Mouse (Mus musculus): ENCODE results near the gene Scgb1a1.

Gene Scgb1a1

DNA sequence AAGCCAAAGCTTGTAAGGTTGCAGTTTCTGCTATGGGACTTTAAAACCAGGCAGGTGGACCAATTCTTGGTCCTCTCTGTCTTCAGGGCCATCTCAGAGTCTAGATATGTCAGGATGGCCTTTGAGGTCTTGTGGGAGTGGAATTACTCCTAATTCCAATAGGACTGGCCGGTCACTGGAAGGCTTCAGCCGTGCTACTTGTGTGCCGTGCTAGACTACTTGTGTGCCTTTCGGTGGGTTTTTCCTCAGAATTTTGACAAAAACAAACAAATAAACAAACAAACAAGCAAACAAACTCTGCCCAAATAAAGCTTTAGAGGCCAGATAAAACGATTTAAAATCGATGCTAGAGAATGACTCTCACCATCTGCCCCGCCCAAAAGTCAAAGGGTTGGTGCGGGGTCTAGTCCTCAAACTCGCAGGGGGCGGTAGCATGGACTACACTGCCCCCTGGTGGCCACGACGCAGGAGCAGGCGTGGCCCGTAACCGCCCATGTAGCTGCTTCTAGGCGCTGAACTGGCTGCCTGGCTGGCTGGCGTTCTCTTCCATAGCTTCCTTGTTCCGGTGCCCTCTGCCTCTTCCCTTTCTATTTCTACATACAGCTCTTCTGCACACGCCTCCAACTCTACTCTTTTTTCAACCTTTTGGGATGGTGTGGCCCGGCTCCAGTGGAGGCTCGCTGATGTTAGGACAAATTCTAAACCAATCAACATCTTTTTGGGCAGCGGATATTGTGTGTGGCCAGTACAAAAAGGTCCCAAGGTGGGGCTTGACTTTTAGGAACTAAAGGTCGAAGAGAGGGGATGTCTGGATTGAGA, 5.4 kb downstream of the Scgb1a1 start:
- Histone ChIP-seq H3K36me3 (ENCODE audit: control insufficient read depth, insufficient read depth, low read length, poor library complexity, severe bottlenecking) (no peaks in the 10 kb centered on the region), H3K27me3 (ENCODE audit: control insufficient read depth, insufficient read depth, low read length, poor library complexity, severe bottlenecking) (no peaks in the 10 kb centered on the region)
- DNase-seq (ENCODE audit: low read depth, low spot score), result peak; percentile 91

DNA sequence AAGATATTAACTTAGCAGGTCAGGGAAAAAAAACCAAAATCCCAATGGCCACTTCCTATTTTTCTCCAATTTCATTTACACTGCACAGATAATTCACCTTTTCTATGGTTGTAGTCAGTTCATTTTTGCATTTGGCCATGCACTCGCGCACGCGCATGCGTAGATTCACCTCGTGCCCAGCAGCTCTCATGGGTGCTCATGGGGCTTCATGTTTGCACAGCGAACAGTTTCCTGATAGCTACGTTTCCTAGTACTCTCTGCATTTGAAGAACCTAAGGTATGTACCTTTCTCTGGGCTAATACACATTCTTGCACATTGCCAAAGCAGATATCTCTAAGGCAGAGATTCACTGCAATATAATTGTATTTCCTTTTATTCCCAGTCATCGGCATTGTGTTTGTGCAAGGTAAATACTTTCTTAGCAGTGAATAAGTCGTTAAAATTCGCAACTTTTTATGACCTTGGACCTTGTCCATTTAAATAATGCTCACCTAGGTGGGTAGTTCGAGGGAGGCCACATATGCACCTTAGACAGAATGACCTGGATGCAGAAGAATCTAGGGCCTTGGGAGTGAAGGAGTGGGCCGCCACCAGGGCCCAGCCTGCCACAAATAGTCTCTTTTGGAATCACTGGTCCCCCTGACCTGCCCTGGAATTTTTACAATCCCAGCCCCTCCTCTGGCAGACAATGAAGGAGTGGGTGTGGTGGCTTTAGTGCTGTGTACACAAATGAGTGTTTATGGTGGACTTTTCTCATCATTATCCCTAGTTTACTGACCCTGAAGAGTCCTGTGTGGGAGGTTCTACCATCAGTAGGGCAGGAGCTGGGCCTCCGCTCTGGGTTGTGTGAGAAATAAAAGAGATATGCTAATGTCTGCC, 6.2 kb downstream of the Scgb1a1 start:
- H3K27me3 ChIP-seq (ENCODE audit: control insufficient read depth, insufficient read depth, low read length, poor library complexity, severe bottlenecking), result no peaks in the 10 kb centered on the region
- no peak for DNase-seq (ENCODE audit: low read depth, low spot score)
- H3K36me3 ChIP-seq (ENCODE audit: control insufficient read depth, insufficient read depth, low read length, poor library complexity, severe bottlenecking), result no peaks in the 10 kb centered on the region

DNA sequence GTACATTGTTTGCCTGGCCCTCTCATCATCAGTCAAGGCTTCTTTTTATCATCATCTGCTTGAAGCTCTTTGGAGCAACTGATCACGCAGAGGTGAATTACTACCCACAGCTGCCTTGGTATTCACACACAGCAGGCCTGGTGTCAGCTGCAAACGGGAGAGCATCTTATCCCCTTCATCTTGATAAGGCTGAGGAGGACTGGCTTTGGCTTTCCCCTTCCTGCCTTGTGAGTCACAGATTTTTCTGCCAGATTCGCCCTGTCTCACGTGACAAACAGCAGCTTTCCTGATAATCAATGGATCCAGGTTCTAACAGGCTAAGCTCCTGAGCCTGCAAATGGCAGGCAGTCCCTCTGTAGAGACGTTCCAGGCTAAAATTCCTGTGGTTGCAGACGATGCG, 7.8 kb downstream of the Scgb1a1 start:
- DNase-seq (ENCODE audit: low read depth, low spot score), result no peak
- Histone ChIP-seq H3K36me3 (ENCODE audit: control insufficient read depth, insufficient read depth, low read length, poor library complexity, severe bottlenecking) (no peaks in the 10 kb centered on the region), H3K27me3 (ENCODE audit: control insufficient read depth, insufficient read depth, low read length, poor library complexity, severe bottlenecking) (no peaks in the 10 kb centered on the region)

DNA sequence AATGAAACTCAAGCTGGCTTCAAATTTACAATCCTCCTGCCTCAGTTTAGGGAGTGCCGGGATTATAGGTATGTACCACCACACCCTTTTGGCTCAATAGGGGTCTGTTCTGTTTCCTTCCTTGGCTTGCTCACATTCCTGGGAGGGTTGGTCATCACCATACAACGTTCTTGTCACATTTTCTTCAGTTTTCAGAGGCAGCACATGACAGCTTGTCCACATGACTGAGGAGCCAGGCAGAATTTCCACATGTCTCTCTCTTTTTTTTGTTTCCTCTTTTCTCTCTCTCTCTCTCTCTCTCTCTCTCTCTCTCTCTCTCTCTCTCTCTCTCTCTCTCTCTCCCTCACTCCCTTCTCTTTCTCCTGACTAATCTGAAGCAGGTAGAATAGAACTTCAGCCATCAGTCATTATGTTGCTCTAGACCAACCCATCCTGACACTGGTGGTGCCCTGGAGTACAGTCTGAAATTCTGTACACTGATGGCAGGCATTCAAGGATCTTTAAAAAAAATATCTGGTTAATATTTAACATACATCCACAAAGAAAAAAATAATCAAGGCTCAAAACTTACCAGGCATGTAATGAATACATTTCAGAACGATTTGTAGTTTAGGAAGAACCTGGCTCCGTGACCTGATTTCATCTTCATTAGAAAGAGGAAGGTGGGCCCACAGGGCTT, 10.6 kb downstream of the Scgb1a1 start:
- H3K36me3 ChIP-seq (ENCODE audit: control insufficient read depth, insufficient read depth, low read length, poor library complexity, severe bottlenecking), result no peaks in the 10 kb centered on the region
- DNase-seq (ENCODE audit: low read depth, low spot score), result no peak

DNA sequence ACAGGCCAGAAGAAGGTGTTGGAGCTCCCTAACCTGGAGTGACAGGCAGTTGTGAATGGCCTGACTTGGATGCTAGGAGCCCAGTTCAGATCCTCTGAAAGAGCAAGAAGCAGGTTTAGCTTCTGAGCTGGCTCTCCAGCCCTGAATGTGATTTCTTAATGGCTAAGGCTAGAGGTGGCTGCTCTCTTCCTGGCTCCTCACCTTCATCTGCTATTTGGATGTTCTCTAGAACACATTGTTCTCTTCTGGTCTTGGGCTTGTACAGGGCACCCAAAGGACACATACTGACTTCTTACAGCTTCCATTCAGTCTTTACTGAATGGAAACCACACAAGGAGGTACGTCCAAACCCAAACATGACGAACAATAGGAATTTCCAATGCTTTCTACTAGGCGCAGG, 11.7 kb downstream of the Scgb1a1 start:
- H3K36me3 ChIP-seq (ENCODE audit: control insufficient read depth, insufficient read depth, low read length, poor library complexity, severe bottlenecking), result no peaks in the 10 kb centered on the region
- no peak for DNase-seq (ENCODE audit: low read depth, low spot score)
- H3K27me3 ChIP-seq (ENCODE audit: control insufficient read depth, insufficient read depth, low read length, poor library complexity, severe bottlenecking), result no peaks in the 10 kb centered on the region

More for the DNA sequence above, 10.6 kb downstream of the Scgb1a1 start:
- no peaks in the 10 kb centered on the region for H3K27me3 ChIP-seq (ENCODE audit: control insufficient read depth, insufficient read depth, low read length, poor library complexity, severe bottlenecking)

DNA sequence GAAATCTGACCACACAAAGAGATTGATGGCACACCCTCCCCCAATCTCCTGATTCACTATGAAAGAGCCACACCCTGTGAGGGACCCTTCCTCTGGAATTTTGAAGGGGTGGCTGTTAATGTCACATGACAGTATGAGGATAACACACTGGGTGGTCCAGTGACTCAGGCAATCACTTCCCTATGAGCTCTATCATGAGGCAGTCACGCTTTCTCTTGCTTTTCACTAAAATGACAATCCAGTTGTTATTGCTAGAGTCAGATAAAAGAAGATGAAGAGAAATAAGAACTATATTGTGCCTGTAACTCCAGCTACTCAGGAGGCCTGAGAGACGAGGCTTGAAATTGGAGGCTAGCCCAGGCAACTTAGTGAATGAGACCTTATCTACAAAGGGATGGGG, 12.2 kb downstream of the Scgb1a1 start:
- no peak for DNase-seq (ENCODE audit: low read depth, low spot score)
- Histone ChIP-seq H3K36me3 (ENCODE audit: control insufficient read depth, insufficient read depth, low read length, poor library complexity, severe bottlenecking) (no peaks in the 10 kb centered on the region), H3K27me3 (ENCODE audit: control insufficient read depth, insufficient read depth, low read length, poor library complexity, severe bottlenecking) (no peaks in the 10 kb centered on the region)

DNA sequence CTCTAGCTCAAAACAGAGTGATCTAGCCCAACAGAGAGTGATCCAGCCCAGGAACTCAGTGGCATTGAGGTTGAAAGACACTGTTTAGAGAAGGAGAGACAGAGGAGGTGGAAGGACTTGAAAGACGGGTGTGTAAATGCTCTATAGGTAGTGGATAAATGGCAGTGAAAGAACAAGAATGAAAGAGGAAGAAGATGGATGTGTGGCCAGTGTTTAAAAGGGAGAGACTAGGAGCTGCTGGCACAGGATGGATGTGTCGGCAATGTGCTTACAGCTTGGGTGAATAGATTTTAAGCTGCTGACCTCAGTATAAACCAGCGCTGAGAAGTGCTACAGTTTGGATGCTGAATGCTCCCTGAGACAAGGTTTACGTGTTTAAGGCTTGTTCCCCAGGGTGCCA, 13.3 kb downstream of the Scgb1a1 start:
- Histone ChIP-seq H3K36me3 (ENCODE audit: control insufficient read depth, insufficient read depth, low read length, poor library complexity, severe bottlenecking) (no peaks in the 10 kb centered on the region), H3K27me3 (ENCODE audit: control insufficient read depth, insufficient read depth, low read length, poor library complexity, severe bottlenecking) (no peaks in the 10 kb centered on the region)
- no peak for DNase-seq (ENCODE audit: low read depth, low spot score)

DNA sequence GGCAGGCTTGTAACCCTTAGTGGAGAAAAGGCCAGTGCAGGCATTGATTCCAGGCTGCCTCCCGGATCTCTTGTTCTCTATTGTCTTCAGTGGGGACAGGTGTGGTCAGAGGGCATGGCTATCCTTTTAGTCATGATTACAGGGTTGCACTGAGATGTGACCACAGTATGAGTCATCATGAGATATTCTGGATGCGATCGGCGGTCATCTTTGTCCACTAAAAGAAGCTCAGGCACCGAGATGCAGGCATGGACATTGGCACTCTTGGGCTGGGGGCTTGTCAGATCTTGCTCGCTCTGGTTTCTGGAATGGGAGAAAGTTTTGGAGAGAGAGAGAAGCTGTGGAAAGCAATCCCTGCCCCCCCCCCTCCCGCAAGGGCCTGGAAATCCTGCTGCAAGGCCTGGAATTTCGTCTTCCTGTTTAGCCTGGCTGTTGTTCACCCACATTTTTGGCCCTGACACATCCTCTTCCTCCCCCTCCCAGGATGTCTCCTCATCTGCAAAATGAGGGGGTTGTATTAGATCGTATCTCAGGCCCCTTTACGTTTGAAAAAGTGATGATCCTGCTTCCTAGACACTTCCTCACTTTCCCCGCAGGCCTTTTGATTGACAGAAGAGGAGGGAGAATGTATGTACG, 13.9 kb downstream of the Scgb1a1 start:
- Histone ChIP-seq H3K36me3 (ENCODE audit: control insufficient read depth, insufficient read depth, low read length, poor library complexity, severe bottlenecking) (no peaks in the 10 kb centered on the region), H3K27me3 (ENCODE audit: control insufficient read depth, insufficient read depth, low read length, poor library complexity, severe bottlenecking) (no peaks in the 10 kb centered on the region)
- DNase-seq (ENCODE audit: low read depth, low spot score), result no peak

DNA sequence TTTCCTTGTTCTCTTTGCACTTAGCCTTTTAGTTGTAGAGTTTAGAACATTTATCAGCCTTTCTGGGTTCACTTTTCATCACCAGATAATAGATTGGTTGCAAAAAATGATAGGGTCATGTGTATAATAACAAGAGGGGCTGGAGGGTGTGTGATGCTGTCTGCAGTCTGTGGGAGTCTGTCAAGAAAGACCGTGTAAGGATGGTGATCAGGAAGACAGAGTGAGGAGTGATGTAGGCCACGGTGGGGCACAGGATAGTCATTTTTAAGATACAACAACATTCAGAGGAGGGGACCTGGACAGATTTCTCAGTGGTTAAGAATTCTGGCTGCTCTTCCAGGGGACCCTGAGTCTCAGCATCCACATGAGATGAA, 15.6 kb downstream of the Scgb1a1 start:
- no peaks in the 10 kb centered on the region for H3K27me3 ChIP-seq (ENCODE audit: control insufficient read depth, insufficient read depth, low read length, poor library complexity, severe bottlenecking)
- H3K36me3 ChIP-seq (ENCODE audit: control insufficient read depth, insufficient read depth, low read length, poor library complexity, severe bottlenecking), result no peaks in the 10 kb centered on the region
- DNase-seq (ENCODE audit: low read depth, low spot score), result no peak

DNA sequence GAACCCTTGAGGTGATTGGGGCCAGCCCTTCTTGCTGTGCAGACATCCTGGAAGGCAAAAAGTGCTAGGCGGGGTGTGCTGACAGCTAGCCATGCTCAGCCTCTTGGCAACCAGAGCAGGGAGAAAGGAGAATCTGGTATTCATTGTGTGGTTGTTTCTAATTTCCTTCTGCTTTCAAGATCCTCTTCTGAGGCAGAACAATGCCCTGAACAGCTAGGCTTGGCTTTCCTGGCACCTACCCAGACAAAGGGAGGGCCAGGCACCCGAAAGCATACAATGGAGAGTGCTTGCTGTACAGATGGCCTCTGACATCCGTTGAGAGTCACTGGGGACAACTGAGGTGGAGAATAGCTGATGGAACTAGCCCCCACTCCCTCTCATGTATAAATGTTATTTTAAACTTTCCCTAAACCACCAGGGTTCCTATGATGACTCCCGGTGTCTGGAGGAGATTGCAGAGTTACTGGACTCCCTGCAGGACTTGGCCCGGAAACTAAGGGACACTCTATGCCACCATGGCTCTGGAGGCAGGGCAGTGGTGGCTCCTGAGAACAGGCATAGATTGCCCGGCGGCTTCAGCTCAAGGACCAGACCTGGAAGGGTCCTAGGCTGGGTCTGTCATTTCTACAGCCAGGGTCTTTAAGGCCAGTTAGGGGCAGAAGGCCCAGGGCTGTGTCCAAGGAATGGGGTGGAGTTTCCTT, 16.2 kb downstream of the Scgb1a1 start:
- peak; percentile 73 for DNase-seq (ENCODE audit: low read depth, low spot score)
- H3K36me3 ChIP-seq (ENCODE audit: control insufficient read depth, insufficient read depth, low read length, poor library complexity, severe bottlenecking), result no peaks in the 10 kb centered on the region
- H3K27me3 ChIP-seq (ENCODE audit: control insufficient read depth, insufficient read depth, low read length, poor library complexity, severe bottlenecking), result no peaks in the 10 kb centered on the region

DNA sequence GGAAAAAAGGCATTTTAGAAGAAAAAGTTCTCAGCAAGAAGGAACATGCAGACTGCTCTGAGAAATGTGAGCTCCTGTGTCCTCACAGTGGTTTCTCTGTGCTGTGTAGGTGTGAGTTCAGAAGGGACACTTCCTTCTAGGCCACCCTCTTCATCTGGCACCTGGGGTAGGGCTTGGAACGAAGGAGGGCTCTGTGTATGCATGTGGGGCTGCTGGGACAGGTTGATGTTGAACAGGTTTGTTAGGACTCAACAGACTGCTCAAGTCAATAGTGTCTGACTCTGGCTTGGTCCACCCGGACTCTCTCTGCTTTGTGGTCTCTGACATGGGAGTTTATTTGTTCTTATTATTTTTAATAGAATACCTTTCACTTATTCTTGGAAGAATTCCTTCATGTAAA, 17.4 kb downstream of the Scgb1a1 start:
- peak; percentile 21 for DNase-seq (ENCODE audit: low read depth, low spot score)
- Histone ChIP-seq H3K27me3 (ENCODE audit: control insufficient read depth, insufficient read depth, low read length, poor library complexity, severe bottlenecking) (no peaks in the 10 kb centered on the region), H3K36me3 (ENCODE audit: control insufficient read depth, insufficient read depth, low read length, poor library complexity, severe bottlenecking) (no peaks in the 10 kb centered on the region)

DNA sequence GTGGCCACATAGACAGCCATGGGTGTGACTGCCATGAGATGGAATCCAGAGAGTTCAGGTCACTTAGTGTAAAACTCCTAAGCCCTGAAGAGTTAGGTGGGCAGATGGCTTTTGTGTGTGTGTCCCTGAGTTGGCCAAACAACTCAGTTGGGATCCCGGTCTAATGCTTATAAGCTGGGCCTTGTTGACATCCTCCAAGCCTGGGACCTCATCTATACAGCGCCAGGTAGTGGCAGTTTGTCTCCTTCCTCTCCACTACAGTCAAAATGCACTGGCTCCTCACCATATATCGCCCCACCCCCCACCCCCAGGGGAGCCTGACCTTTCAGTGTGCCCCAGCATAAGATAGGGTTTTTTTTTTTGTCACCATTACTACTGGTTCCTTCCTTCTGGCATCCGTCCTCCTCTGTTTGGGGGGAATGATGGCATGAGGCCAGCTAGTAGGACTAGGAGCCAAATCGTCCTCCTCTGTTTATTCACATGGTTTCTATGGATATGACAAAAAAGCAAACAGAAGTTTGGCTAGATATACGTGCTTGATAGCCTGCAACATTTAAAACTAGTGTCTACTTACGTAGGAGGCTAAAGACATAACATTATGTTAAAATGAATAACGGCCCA, 18.0 kb downstream of the Scgb1a1 start:
- no peaks in the 10 kb centered on the region for H3K27me3 ChIP-seq (ENCODE audit: control insufficient read depth, insufficient read depth, low read length, poor library complexity, severe bottlenecking)
- H3K36me3 ChIP-seq (ENCODE audit: control insufficient read depth, insufficient read depth, low read length, poor library complexity, severe bottlenecking), result no peaks in the 10 kb centered on the region
- peak; percentile 41 for DNase-seq (ENCODE audit: low read depth, low spot score)

DNA sequence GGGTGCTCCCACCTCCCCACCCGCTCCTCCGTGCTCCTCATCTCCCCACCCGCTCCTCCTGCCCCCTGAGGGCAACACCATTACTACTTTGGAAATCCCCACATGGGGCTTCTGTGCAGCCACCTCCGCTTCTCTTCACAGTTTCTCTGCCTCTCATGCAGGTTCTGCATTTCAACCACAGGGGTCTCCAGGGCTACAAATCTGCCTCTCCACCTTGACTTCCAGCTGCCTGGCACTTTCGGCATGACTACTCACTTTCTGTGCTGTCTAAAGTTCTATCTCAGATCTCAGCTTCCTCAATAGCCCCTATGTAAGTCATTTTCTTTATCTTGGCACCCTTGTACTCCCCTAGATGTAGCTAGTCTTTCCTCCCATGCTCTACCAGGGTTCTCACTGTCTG, 20.5 kb downstream of the Scgb1a1 start:
- DNase-seq (ENCODE audit: low read depth, low spot score), result peak; percentile 82
- H3K36me3 ChIP-seq (ENCODE audit: control insufficient read depth, insufficient read depth, low read length, poor library complexity, severe bottlenecking), result no peaks in the 10 kb centered on the region
- no peaks in the 10 kb centered on the region for H3K27me3 ChIP-seq (ENCODE audit: control insufficient read depth, insufficient read depth, low read length, poor library complexity, severe bottlenecking)
